Mouse (Mus musculus): Measurements from ENCODE around the gene Dcaf1. TPM values are rescaled to one million over a fixed set of nuclear protein-coding genes. Genes with fewer than 3 reads are reported as not detected.

Gene Dcaf1
- total RNA-seq, 2 experiments from 2014 or later: 20.8 to 27.4 TPM

DNA sequence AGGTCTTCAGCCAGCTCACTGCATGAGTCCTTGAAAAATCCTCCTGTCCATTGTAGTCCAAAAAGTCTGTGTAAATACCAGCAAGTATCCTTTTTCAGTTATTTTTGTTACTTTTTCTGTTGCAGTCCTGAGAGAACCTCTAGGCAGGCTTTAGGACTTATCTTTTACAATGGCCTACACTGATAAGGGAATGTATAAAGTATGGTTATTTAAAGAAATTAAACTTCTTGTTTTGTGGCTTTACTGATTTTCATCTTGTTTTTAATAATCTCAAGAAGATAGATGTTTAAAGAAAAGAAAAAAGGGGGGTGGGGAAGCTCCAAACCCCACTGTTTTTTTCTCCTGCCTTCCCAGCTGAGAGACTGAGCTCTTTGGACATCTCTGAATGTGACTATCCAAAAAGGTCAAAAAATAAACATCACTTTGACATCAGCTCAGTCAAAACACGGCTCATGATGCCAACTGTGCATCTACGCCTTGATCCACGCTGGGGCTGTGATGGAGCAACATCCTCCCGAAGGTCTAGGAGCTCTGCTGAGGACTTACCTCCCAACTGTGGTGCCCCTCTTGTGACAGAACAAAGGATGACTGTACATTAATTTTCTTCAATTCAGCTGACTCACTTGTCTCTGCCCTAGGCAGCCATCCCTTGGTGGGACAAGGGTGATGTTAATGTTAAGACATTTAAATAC, 81.6 kb downstream of the Dcaf1 start:
- DNase-seq (ENCODE audit: low spot score in 2 of 2): no peak

GRCm38 (mm10) chr9:106903791-106904134, 82.1 kb downstream of the Dcaf1 start:
- no peak for DNase-seq (ENCODE audit: low spot score in 2 of 2)

GRCm38 (mm10) chr9:106906597-106906996, 84.9 kb downstream of the Dcaf1 start:
- no peak for DNase-seq (ENCODE audit: low spot score in 2 of 2)

DNA sequence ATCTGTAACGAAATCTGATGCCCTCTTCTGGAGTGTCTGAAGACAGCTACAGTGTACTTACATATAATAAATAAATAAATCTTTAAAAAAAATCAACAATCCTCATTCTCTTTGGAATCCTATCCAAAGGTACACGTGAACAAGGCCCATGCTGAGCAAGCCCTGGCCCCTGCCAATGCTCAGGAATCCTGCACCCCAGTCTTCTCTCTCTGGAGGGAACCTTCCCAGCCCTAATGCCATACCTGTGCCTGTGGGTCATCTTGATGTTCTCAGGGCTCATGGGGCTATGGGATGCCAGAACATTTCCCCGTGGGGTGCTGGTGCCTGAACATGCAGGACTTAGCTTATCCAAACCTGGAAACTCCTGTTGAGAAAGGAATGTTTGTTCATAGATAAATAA, 86.5 kb downstream of the Dcaf1 start:
- DNase-seq (ENCODE audit: low spot score in 2 of 2): no peak

- DNase-seq (ENCODE audit: low spot score in 2 of 2): no peak
Observed at GRCm38 (mm10) chr9:106908715-106909114, 87.0 kb downstream of the Dcaf1 start.

GRCm38 (mm10) chr9:106911624-106912023, 90.0 kb downstream of the Dcaf1 start:
- no peak for DNase-seq (ENCODE audit: low spot score in 2 of 2)

DNA sequence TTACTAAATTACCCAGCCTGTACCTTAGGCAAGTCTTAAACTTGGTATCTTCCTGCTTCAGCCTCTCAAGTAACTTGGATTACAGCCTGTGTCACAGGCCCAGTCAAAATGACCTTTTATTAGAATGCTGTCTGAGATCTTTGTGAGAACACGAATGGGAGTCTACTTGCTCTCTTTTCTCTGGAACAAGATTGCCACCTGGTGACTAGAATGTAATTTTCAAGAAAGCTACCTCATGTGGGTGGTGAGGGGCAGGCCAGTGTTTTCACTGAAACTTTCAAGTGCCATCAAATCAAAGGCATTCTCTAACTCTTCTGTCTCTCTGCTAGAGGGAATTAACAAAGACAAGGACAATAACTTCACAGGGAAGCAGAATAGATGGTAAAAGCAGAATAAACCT, 92.1 kb downstream of the Dcaf1 start:
- DNase-seq (ENCODE audit: low spot score in 2 of 2): no peak

GRCm38 (mm10) chr9:106914878-106915277, 93.2 kb downstream of the Dcaf1 start:
- no peak for DNase-seq (ENCODE audit: low spot score in 2 of 2)

Other genes starting within 250 kb of the Dcaf1 start
- not detected for gene Iqcf6, start 195.3 kb upstream of the Dcaf1 start, total RNA-seq (2021)
- gene Grm2, start 165.8 kb upstream of the Dcaf1 start, total RNA-seq (2021): 10 to 100 TPM; 35.7 to 38.5 TPM
- gene Tex264, start 135.9 kb upstream of the Dcaf1 start, total RNA-seq (2021): 10 to 100 TPM; 92.2 to 99.8 TPM
- 10 to 100 TPM; 18.7 to 20.5 TPM for gene Rad54l2, start 32.7 kb upstream of the Dcaf1 start, total RNA-seq (2021)
- gene Rbm15b, start 65.6 kb downstream of the Dcaf1 start, total RNA-seq (2021): 10 to 100 TPM; 48.2 to 51.2 TPM
- gene Manf, start 70.1 kb downstream of the Dcaf1 start, total RNA-seq (2021): 100 to 1,000 TPM; 130 to 156 TPM